Mouse (Mus musculus): Measurements from ENCODE around the gene Sox15. TPM values are rescaled to one million over a fixed set of nuclear protein-coding genes. Genes with fewer than 3 reads are reported as not detected.
A peak's percentile ranks its signal among the peaks of the same experiment; 100 is the strongest.

Sox15 gene
- polyA plus RNA-seq, 1 experiment from 2014 or later, result not detected

MicroRNAs within 50 kb of the gene (microRNA counts, 519-probe panel; counts per million panel counts)
- microRNA mmu-miR-1934, result not detected
- microRNA mmu-miR-467f, result 3,868 counts per million, percentile 23 among the panel's probes with 10 or more counts

Small RNA genes within 50 kb of the gene (microRNA-seq; reads per million reads assigned to microRNA genes)
- gene Mir1934, result 3.4 reads per million, percentile 21 among the genes with 10 or more reads in this experiment
- not detected for gene Mir467f

Other genes with a start within 250 kb of the Sox15 start
- gene Kdm6b, start 241.6 kb upstream of the Sox15 start, polyA plus RNA-seq (2014; fragmentation: Nextera tagmentation; extraction: Ambion mirVana), result 41.1 and 41.2 TPM in 2 replicates
- 4.8 and 5.7 TPM in 2 replicates for gene Dnah2, start 106.2 kb upstream of the Sox15 start, polyA plus RNA-seq (2014; fragmentation: Nextera tagmentation; extraction: Ambion mirVana)
- gene Efnb3, start 95.1 kb upstream of the Sox15 start, polyA plus RNA-seq (2014; fragmentation: Nextera tagmentation; extraction: Ambion mirVana), result 40.7 and 109 TPM in 2 replicates
- 22.5 and 22.7 TPM in 2 replicates for gene Wrap53, start 75.1 kb upstream of the Sox15 start, polyA plus RNA-seq (2014; fragmentation: Nextera tagmentation; extraction: Ambion mirVana)
- gene Trp53, start 75.0 kb upstream of the Sox15 start, polyA plus RNA-seq (2014; fragmentation: Nextera tagmentation; extraction: Ambion mirVana), result 66.1 and 69.2 TPM in 2 replicates
- 46.5 and 46.7 TPM in 2 replicates for gene Atp1b2, start 49.4 kb upstream of the Sox15 start, polyA plus RNA-seq (2014; fragmentation: Nextera tagmentation; extraction: Ambion mirVana)
- not detected in 2 replicates for gene Shbg, start 37.4 kb upstream of the Sox15 start, polyA plus RNA-seq (2014; fragmentation: Nextera tagmentation; extraction: Ambion mirVana)
- gene Sat2, start 33.3 kb upstream of the Sox15 start, polyA plus RNA-seq (2014; fragmentation: Nextera tagmentation; extraction: Ambion mirVana), result 21.6 and 22.5 TPM in 2 replicates
- 35.9 and 38.4 TPM in 2 replicates for gene Fxr2, start 22.3 kb upstream of the Sox15 start, polyA plus RNA-seq (2014; fragmentation: Nextera tagmentation; extraction: Ambion mirVana)
- gene Mpdu1, start 7.3 kb downstream of the Sox15 start, polyA plus RNA-seq (2014; fragmentation: Nextera tagmentation; extraction: Ambion mirVana), result 64.0 and 108 TPM in 2 replicates
- 3.7 and 7.9 TPM in 2 replicates for gene Cd68, start 10.8 kb downstream of the Sox15 start, polyA plus RNA-seq (2014; fragmentation: Nextera tagmentation; extraction: Ambion mirVana)
- 707 and 863 TPM in 2 replicates for gene Eif4a1, start 17.1 kb downstream of the Sox15 start, polyA plus RNA-seq (2014; fragmentation: Nextera tagmentation; extraction: Ambion mirVana)
- gene Senp3, start 26.8 kb downstream of the Sox15 start, polyA plus RNA-seq (2014; fragmentation: Nextera tagmentation; extraction: Ambion mirVana), result 93.3 and 103 TPM in 2 replicates
- gene Tnfsf13, start 30.5 kb downstream of the Sox15 start, polyA plus RNA-seq (2014; fragmentation: Nextera tagmentation; extraction: Ambion mirVana), result 0.16 and 0.25 TPM in 2 replicates
- 1.6 and 3.0 TPM in 2 replicates for gene Tnfsf12, start 40.5 kb downstream of the Sox15 start, polyA plus RNA-seq (2014; fragmentation: Nextera tagmentation; extraction: Ambion mirVana)
- 0.51 and 1.1 TPM in 2 replicates for gene Tnfsfm13, start 40.8 kb downstream of the Sox15 start, polyA plus RNA-seq (2014; fragmentation: Nextera tagmentation; extraction: Ambion mirVana)
- gene Polr2a, start 103.3 kb downstream of the Sox15 start, polyA plus RNA-seq (2014; fragmentation: Nextera tagmentation; extraction: Ambion mirVana), result 20.0 and 30.7 TPM in 2 replicates
- 0.14 TPM in 1 of 2 replicates, not detected in the other for gene Slc35g3, start 106.7 kb downstream of the Sox15 start, polyA plus RNA-seq (2014; fragmentation: Nextera tagmentation; extraction: Ambion mirVana)
- gene Zbtb4, start 110.6 kb downstream of the Sox15 start, polyA plus RNA-seq (2014; fragmentation: Nextera tagmentation; extraction: Ambion mirVana), result 3.8 and 4.2 TPM in 2 replicates
- gene Chrnb1, start 140.6 kb downstream of the Sox15 start, polyA plus RNA-seq (2014; fragmentation: Nextera tagmentation; extraction: Ambion mirVana), result 0.80 and 1.3 TPM in 2 replicates
- 3.2 and 3.6 TPM in 2 replicates for gene Fgf11, start 146.5 kb downstream of the Sox15 start, polyA plus RNA-seq (2014; fragmentation: Nextera tagmentation; extraction: Ambion mirVana)
- gene Tmem102, start 150.3 kb downstream of the Sox15 start, polyA plus RNA-seq (2014; fragmentation: Nextera tagmentation; extraction: Ambion mirVana), result 0.58 and 0.82 TPM in 2 replicates
- not detected in 2 replicates for gene Gm39566, start 160.0 kb downstream of the Sox15 start, polyA plus RNA-seq (2014; fragmentation: Nextera tagmentation; extraction: Ambion mirVana)
- not detected in 2 replicates for gene Spem2, start 163.2 kb downstream of the Sox15 start, polyA plus RNA-seq (2014; fragmentation: Nextera tagmentation; extraction: Ambion mirVana)
- 0.49 and 0.85 TPM in 2 replicates for gene Spem1, start 166.9 kb downstream of the Sox15 start, polyA plus RNA-seq (2014; fragmentation: Nextera tagmentation; extraction: Ambion mirVana)
- gene Nlgn2, start 182.5 kb downstream of the Sox15 start, polyA plus RNA-seq (2014; fragmentation: Nextera tagmentation; extraction: Ambion mirVana), result 25.1 and 32.4 TPM in 2 replicates
- 313 and 417 TPM in 2 replicates for gene Tmem256, start 183.2 kb downstream of the Sox15 start, polyA plus RNA-seq (2014; fragmentation: Nextera tagmentation; extraction: Ambion mirVana)
- gene Plscr3, start 191.1 kb downstream of the Sox15 start, polyA plus RNA-seq (2014; fragmentation: Nextera tagmentation; extraction: Ambion mirVana), result 41.3 and 51.9 TPM in 2 replicates
- gene Tnk1, start 203.4 kb downstream of the Sox15 start, polyA plus RNA-seq (2014; fragmentation: Nextera tagmentation; extraction: Ambion mirVana), result not detected in 2 replicates
- not detected in 2 replicates for gene Tmem95, start 222.7 kb downstream of the Sox15 start, polyA plus RNA-seq (2014; fragmentation: Nextera tagmentation; extraction: Ambion mirVana)
- gene Kctd11, start 226.1 kb downstream of the Sox15 start, polyA plus RNA-seq (2014; fragmentation: Nextera tagmentation; extraction: Ambion mirVana), result 0.74 and 1.0 TPM in 2 replicates
- gene Acap1, start 240.2 kb downstream of the Sox15 start, polyA plus RNA-seq (2014; fragmentation: Nextera tagmentation; extraction: Ambion mirVana), result 0.17 and 0.30 TPM in 2 replicates
- gene 2810408A11Rik, start 245.7 kb downstream of the Sox15 start, polyA plus RNA-seq (2014; fragmentation: Nextera tagmentation; extraction: Ambion mirVana), result 9.4 and 13.0 TPM in 2 replicates
- 27.5 and 29.0 TPM in 2 replicates for gene Neurl4, start 245.8 kb downstream of the Sox15 start, polyA plus RNA-seq (2014; fragmentation: Nextera tagmentation; extraction: Ambion mirVana)

Measured in midbrain, embryonic 14.5 days (tissue).